Mouse (Mus musculus): ENCODE measurements around the gene Crtac1.

Gene Crtac1

GRCm38 (mm10) chr19:42317648-42318425 is 113.7 kb downstream of the Crtac1 start:
- CTCF ChIA-PET = interaction anchor here (0.6 to 6.5 kb wide), 12 partner anchors 23 to 344 kb away, joined by 3 to 86 read pairs (median 6); partner anchors contain the start of gene Crtac1 (in 2 of the 4)
- POLR2A ChIA-PET = interaction anchor here (0.6 to 3.7 kb wide), 20 partner anchors 7 to 236 kb away, joined by 3 to 19 read pairs (median 3); partner anchors contain the start of gene Pi4k2a (in 1 of the 4)

DNA sequence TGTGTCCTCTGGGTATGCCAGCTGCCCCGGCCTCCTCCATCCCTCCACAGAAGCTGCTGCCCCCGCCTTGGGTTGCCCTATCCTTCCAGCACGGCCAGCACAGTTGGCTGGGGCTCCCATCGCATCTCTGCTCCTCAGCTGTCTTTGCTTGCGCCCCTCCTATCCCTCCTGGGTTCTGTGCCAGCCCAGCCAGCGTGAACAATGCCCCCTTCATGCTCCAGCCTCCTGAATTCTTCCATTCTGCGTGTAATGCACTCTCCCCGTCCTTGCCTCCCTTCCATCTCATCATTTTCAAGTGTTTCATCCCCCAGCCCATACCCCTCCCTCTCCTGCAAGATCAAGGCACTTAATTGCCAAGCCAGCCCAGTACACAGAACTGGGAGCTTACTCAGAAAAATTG is 114.6 kb downstream of the Crtac1 start:
- POLR2A ChIA-PET = interaction anchor here (0.6 to 3.7 kb wide), 16 partner anchors 8 to 295 kb away, joined by 3 to 19 read pairs (median 4); partner anchors contain the start of gene Loxl4 (in 1 of the 4)
- CTCF ChIA-PET = interaction anchor here (0.5 to 6.5 kb wide), 35 partner anchors 9 to 1207 kb away, joined by 3 to 86 read pairs (median 8); partner anchors contain the start of genes Crtac1 (in 2 of the 4) and Got1 (in 1 of the 4)

- CTCF ChIA-PET = interaction anchor here (0.5 to 6.5 kb wide), 67 partner anchors 9 to 1208 kb away, joined by 3 to 86 read pairs (median 6); partner anchors contain the start of genes Crtac1 (in 2 of the 4), Got1 (in 1 of the 4) and R3hcc1l (in 1 of the 4)
Observed at GRCm38 (mm10) chr19:42316525-42316924, 115.1 kb downstream of the Crtac1 start.

DNA sequence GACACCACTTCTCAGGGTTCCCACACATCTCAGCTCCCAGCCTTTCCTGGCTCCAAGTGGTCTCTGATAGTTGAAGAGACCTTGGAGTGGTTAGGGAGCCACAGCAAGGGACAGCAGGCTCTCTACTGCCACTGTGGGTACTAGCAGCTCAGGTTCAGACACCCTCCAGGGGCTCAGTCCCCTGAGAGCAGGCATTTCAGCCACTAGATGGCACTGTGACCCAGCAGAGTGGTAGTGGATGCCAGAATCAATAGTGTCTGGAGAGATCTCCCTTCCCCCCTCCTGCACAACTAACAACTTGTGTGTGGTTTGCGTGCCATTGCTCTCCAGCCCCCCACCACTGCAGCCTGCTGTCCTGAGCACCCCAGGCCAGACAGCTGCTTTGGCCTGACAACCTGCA is 115.7 kb downstream of the Crtac1 start:
- ChIA-PET CTCF (interaction anchor here (0.5 to 6.5 kb wide), 103 partner anchors 8 to 1208 kb away, joined by 3 to 86 read pairs (median 4); partner anchors contain the start of genes Crtac1 (in 3 of the 4), R3hcc1l (in 2 of the 4) and Got1 (in 1 of the 4)), POLR2A (interaction anchor here (0.6 to 3.7 kb wide), 30 partner anchors 9 to 448 kb away, joined by 3 to 19 read pairs (median 4); partner anchors contain the start of genes Crtac1 (in 1 of the 4), Loxl4 (in 1 of the 4) and Pyroxd2 (in 1 of the 4))

More at GRCm38 (mm10) chr19:42316525-42316924, 115.1 kb downstream of the Crtac1 start:
- POLR2A ChIA-PET = interaction anchor here (0.6 to 3.7 kb wide), 24 partner anchors 9 to 447 kb away, joined by 3 to 19 read pairs (median 4); partner anchors contain the start of genes Crtac1 (in 1 of the 4), Loxl4 (in 1 of the 4) and Pyroxd2 (in 1 of the 4)

DNA sequence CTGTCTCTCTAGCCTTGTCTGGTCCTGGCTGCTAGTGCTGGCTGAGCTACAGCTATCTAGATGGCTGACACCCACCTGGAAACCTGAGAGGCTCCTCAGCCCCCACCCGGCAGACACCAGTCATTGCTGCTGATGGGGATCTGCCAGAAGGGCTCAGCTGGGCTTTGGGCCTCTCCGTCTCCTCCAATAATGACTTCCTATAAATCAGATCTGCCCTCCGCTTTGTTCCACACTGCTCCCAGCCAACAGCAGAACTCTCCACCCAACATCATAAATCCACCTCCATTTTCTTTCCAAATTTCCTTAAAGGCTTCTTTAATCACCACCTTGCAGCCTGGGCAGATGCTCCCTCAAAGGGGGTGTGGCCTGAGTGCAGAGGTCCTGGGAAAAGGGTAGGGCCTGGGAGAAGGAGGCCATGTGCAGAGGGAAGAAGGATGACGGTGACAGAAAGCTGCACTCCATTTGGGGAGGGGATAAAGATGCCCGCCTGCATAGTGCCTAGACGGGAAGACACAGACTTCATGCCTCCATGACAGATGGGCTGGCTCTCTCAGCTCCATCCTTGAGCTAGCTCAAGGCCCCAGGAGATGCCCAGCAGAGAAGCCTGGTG is 116.4 kb downstream of the Crtac1 start:
- POLR2A ChIA-PET = interaction anchor here (0.6 to 3.7 kb wide), 30 partner anchors 8 to 449 kb away, joined by 3 to 19 read pairs (median 4); partner anchors contain the start of genes Crtac1 (in 1 of the 4), Loxl4 (in 1 of the 4) and Pyroxd2 (in 1 of the 4)
- CTCF ChIA-PET = interaction anchor here (0.5 to 6.5 kb wide), 96 partner anchors 8 to 769 kb away, joined by 3 to 86 read pairs (median 5); partner anchors contain the start of genes Crtac1 (in 3 of the 4) and R3hcc1l (in 2 of the 4)

GRCm38 (mm10) chr19:42312191-42312590 is 119.4 kb downstream of the Crtac1 start:
- ChIA-PET POLR2A (interaction anchor here in 2 of 4 experiments (0.9 to 1.6 kb wide), 7 partner anchors 10 to 98 kb away, joined by 3 to 10 read pairs (median 6); no protein-coding TSS in a partner anchor), CTCF (interaction anchor here in 3 of 4 experiments (0.8 to 2.4 kb wide), 6 partner anchors 10 to 132 kb away, joined by 3 to 9 read pairs (median 5); no protein-coding TSS in a partner anchor)

GRCm38 (mm10) chr19:42311332-42311731 is 120.3 kb downstream of the Crtac1 start:
- ChIA-PET CTCF (interaction anchor here (0.5 to 2.4 kb wide), 12 partner anchors 11 to 348 kb away, joined by 3 to 9 read pairs (median 4); partner anchors contain the start of gene R3hcc1l (in 1 of the 4)), POLR2A (interaction anchor here in 3 of 4 experiments (0.5 to 1.3 kb wide), 5 partner anchors 16 to 209 kb away, joined by 3 to 8 read pairs (median 3); no protein-coding TSS in a partner anchor)

- POLR2A ChIA-PET = interaction anchor here in 1 of 4 experiments (1.1 kb wide), 1 partner anchor 13 kb away, joined by 3 read pairs; no protein-coding TSS in a partner anchor
- CTCF ChIA-PET = interaction anchor here in 1 of 4 experiments (1.7 kb wide), 1 partner anchor 14 kb away, joined by 5 read pairs; no protein-coding TSS in a partner anchor
Observed at GRCm38 (mm10) chr19:42308931-42309330, 122.7 kb downstream of the Crtac1 start.

GRCm38 (mm10) chr19:42307019-42307418 is 124.6 kb downstream of the Crtac1 start:
- POLR2A ChIA-PET = interaction anchor here in 3 of 4 experiments (0.5 to 2.0 kb wide), 12 partner anchors 9 to 1361 kb away, joined by 3 to 13 read pairs (median 4); no protein-coding TSS in a partner anchor
- CTCF ChIA-PET = interaction anchor here in 2 of 4 experiments (0.6 to 2.0 kb wide), 6 partner anchors 9 to 133 kb away, joined by 3 to 11 read pairs (median 3); no protein-coding TSS in a partner anchor

- CTCF ChIA-PET = interaction anchor here in 1 of 4 experiments (2.0 kb wide), 1 partner anchor 10 kb away, joined by 11 read pairs; no protein-coding TSS in a partner anchor
Observed at GRCm38 (mm10) chr19:42306202-42306601, 125.4 kb downstream of the Crtac1 start.

GRCm38 (mm10) chr19:42305746-42306145 is 125.8 kb downstream of the Crtac1 start:
- CTCF ChIA-PET = interaction anchor here in 1 of 4 experiments (2.0 kb wide), 1 partner anchor 10 kb away, joined by 11 read pairs; no protein-coding TSS in a partner anchor
- POLR2A ChIA-PET = interaction anchor here in 1 of 4 experiments (1.7 kb wide), 1 partner anchor 12 kb away, joined by 4 read pairs; no protein-coding TSS in a partner anchor

More at GRCm38 (mm10) chr19:42306202-42306601, 125.4 kb downstream of the Crtac1 start:
- POLR2A ChIA-PET = interaction anchor here in 2 of 4 experiments (1.7 to 2.0 kb wide), 2 partner anchors 11 to 16 kb away, joined by 4 to 13 read pairs; no protein-coding TSS in a partner anchor

- POLR2A ChIA-PET = interaction anchor here in 2 of 4 experiments (1.0 to 2.9 kb wide), 3 partner anchors 12 to 16 kb away, joined by 3 to 13 read pairs (median 8); no protein-coding TSS in a partner anchor
- CTCF ChIA-PET = interaction anchor here in 2 of 4 experiments (0.6 to 1.0 kb wide), 2 partner anchors 11 to 300 kb away, joined by 3 to 4 read pairs; no protein-coding TSS in a partner anchor
Observed at GRCm38 (mm10) chr19:42304506-42304905, 127.1 kb downstream of the Crtac1 start.

DNA sequence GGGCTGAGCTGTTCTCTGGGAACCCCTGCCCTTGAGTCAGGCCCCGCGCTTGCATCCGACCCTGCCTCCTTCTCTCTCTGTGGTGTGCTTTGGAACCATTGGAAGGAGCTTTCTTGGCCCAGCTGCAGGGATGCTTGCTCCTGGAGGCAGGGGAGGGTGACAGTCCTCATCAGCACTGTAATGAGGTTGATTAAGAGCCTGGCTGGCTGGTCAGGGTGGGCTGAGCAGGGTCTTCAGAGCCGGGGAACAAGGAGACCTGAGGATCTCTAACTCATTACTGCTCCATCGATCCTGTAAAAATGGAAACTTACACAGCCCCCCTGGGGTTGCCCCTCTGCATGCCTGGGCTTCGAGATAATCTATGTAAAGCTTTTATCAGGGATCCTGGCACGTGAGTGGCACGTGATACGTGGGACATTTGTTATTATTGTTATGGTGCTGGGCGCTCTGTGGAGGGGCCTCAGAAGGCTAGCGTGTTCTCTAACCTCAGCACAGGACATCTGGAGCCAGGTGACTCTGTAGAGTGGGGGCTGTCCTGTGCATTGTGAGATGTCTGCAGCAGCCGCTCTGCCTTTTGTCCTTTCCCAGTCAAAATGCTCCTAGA is 128.3 kb downstream of the Crtac1 start:
- ChIA-PET CTCF (interaction anchor here (0.6 to 2.3 kb wide), 8 partner anchors 12 to 140 kb away, joined by 3 to 11 read pairs (median 4); no protein-coding TSS in a partner anchor), POLR2A (interaction anchor here in 2 of 4 experiments (0.7 to 2.9 kb wide), 9 partner anchors 9 to 166 kb away, joined by 3 to 13 read pairs (median 5); no protein-coding TSS in a partner anchor)

DNA sequence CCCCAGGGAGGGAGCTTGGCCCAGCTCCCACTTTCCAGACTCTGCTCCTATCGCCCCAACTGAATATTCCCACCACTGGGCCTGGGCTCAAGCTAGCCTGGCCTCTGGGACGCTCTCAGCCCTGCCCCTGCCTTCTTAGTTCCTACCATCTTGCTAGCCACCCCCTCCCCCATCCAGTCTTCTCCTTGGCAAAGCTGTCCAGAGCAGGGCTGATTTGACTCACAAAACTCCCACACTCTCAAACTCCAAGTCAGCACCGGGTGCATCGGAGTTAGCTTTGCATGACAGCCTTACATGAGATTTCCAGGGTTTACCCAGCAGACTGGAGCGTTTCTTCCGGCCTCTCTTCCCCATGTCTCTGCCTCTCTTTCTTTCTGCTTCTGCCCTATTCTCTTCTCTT is 138.4 kb downstream of the Crtac1 start:
- ChIA-PET POLR2A (interaction anchor here in 2 of 4 experiments (1.4 to 1.7 kb wide), 4 partner anchors 9 to 319 kb away, joined by 3 to 6 read pairs (median 4); partner anchors contain the start of gene Loxl4 (in 1 of the 2)), CTCF (interaction anchor here in 2 of 4 experiments (1.2 to 1.6 kb wide), 2 partner anchors 23 kb away, joined by 6 to 8 read pairs; no protein-coding TSS in a partner anchor)

GRCm38 (mm10) chr19:42292106-42292505 is 139.5 kb downstream of the Crtac1 start:
- ChIA-PET POLR2A (interaction anchor here in 1 of 4 experiments (1.6 to 2.0 kb wide), 2 partner anchors 11 to 321 kb away, joined by 3 to 8 read pairs; partner anchors contain the start of gene Loxl4), CTCF (interaction anchor here in 1 of 4 experiments (0.9 kb wide), 1 partner anchor 12 kb away, joined by 3 read pairs; no protein-coding TSS in a partner anchor)

Measured in embryonic stem cell, embryonic (primary cell).